Mouse (Mus musculus) cortical plate, adult 2 months (tissue): ENCODE results near the gene Ube2l6. TPM values are rescaled to one million over a fixed set of nuclear protein-coding genes. Genes with fewer than 3 reads are reported as not detected.

Source experiments
- H3K27ac ChIP-seq: fragments of 200-500 bp; 2 replicates; pipeline ENCODE4 v1.5.1; 2012; ENCODE audit warnings: low read length, control low read depth, inconsistent platforms; ENCODE audit not compliant: insufficient read depth
- H3K4me1 ChIP-seq: fragments of 200-500 bp; 2 replicates; pipeline ENCODE4 v1.6.1; 2011; ENCODE audit warnings: low read length; ENCODE audit not compliant: control insufficient read depth, insufficient read depth
- H3K4me3 ChIP-seq: fragments of 200-500 bp; 2 replicates; pipeline ENCODE4 v1.5.1; 2011; ENCODE audit warnings: mild to moderate bottlenecking, low read length, control low read depth; ENCODE audit not compliant: insufficient read depth
- CTCF ChIP-seq: fragments of 200-500 bp; IDR thresholded peaks from 2 replicates; pipeline ENCODE4 v1.5.1; 2011; ENCODE audit warnings: mild to moderate bottlenecking, control low read depth, low read length; ENCODE audit not compliant: insufficient read depth; ENCODE audit errors: extremely low read depth
- POLR2A ChIP-seq: fragments of 200-500 bp; IDR thresholded peaks from 2 replicates; pipeline ENCODE4 v1.6.1; 2011; ENCODE audit warnings: mild to moderate bottlenecking, low read length, control low read depth; ENCODE audit not compliant: insufficient read depth; ENCODE audit errors: extremely low read depth
- polyA plus RNA-seq: library from polyadenylated mRNA; depleted of rRNA; stranded (reverse); fragments of >200 nt; gene quantifications from 2 replicates; pipeline ENCODE4 v1.2.3, GENCODE M21; 2012

Gene Ube2l6
- polyA plus RNA-seq, 1 experiment: 12.1 TPM

DNA sequence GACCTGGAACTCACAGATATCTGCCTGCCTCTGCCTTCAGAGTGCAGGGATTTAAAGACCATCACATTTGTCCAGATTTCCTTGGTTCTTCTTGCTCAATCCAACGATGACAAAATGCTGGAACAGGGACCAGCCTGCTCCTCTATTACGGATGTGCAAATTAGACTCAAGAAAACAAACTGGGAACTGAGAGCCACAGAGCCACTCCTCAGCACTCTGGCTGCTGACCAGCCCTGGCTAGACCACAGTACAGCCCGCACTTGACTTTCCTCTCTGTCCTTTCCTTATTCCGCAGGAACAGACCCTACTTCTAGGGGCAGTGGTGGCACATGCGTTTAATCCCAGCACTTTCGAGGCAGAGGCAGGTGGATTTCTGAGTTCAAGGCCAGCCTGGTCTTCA is 28.1 kb upstream of the Ube2l6 start:
- no peak overlapping the region for H3K27ac ChIP-seq
- TF ChIP-seq CTCF (no peak), POLR2A (no peak)
- H3K4me1 ChIP-seq: no peaks in the 10 kb centered on the region
- H3K4me3 ChIP-seq: no peak overlapping the region

DNA sequence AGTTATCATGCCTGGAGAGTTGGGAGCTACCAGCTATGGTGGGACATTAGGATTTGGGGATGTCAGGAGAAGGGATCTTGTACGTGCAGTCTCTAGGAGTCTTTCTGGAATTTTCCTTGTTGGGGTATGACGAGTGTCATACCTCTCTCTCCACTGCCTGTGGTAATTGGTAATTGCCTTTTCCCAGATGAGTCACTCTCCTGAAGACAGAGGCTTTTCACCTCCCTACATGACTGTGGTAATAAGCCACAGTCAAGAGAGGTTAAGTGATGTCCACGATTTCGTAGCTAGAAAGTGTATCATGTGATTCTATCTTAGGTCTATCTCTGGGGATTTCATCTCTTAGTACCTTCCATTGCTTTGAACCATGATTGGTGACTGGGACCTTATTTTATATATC is 26.2 kb upstream of the Ube2l6 start:
- H3K27ac ChIP-seq: no peak overlapping the region
- H3K4me1 ChIP-seq: no peaks in the 10 kb centered on the region
- TF ChIP-seq POLR2A (no peak), CTCF (no peak)
- H3K4me3 ChIP-seq: no peak overlapping the region

DNA sequence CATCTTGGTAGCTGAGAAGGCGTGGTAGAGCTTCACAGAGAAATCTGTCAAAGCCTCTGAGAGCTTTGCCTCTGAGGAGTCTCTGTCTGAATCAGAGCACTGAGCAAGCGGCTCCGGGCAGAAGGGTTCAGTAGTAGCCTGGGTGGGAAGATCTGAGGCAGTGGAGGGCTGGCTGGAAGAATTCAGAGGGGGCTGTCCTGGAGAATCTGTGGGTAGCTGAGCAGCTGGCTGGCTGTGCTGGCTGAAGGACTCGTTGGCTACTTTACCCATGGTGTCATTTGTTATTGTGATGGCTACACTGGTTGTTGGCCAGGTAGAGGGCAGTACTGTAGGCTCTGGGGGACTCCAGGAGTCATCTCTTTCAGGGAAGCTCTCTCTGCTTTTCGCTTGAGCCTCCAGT is 25.4 kb upstream of the Ube2l6 start:
- no peak for TF ChIP-seq CTCF
- TF ChIP-seq POLR2A: no peak
- Histone ChIP-seq H3K27ac (no peak overlapping the region), H3K4me3 (no peak overlapping the region), H3K4me1 (no peaks in the 10 kb centered on the region)

DNA sequence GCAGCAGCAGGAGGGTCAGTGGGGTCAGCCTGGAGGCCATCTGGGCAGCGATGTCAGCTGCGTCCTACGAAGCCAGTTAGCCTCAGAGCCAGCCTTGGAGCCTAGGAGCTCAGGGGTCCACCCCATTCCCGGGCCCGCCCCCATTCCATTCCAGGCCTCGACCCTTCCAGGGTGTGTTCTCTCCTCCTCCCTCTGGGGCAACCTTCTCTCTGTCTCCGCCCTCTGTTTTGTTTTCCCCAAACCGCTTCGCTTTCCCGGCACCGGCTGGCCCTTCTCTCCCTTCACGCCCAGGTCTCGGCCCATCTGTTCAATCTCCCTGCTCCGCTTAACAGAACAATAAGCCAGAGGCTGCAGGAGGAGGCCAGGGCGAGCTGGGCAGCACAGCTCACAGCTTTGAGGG is 23.9 kb upstream of the Ube2l6 start:
- Histone ChIP-seq H3K4me1 (no peaks in the 10 kb centered on the region), H3K27ac (no peak overlapping the region), H3K4me3 (0 out of 2 replicates have a peak overlapping the region, but pooled peaks have one; percentile 1)
- TF ChIP-seq CTCF: no peak
- TF ChIP-seq POLR2A: no peak

DNA sequence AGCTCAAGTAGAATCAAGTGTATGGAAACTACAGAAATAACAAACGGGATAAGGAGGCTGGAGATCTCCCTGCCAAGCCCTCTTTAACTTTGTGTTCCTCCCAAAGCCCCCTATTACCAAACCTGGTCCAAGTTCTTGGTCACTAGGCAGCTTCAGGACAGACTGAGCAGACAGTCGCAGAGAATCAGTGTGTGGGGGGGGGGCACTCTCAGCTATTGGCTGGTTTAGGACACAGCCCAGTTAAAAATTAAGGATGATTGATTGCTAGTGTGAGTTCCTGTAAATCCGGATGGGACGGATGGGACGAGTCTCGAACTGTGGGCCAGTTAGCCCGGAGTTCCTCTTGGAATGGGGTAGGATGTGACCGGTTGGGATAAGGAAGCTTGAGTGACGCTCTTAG is 23.4 kb upstream of the Ube2l6 start, which contains the start of gene Serping1:
Serping1 (minus strand) TSS at position 204 of the 400 bp plus-strand sequence.
- 0 out of 2 replicates have a peak within 1 kb of the TSS, but pooled peaks have one; percentile 1 for H3K4me3 ChIP-seq
- TF ChIP-seq CTCF (no peak), POLR2A (no peak)
- H3K27ac ChIP-seq: no peak within 1 kb of the TSS
- no peaks in the 10 kb centered on the region for H3K4me1 ChIP-seq

DNA sequence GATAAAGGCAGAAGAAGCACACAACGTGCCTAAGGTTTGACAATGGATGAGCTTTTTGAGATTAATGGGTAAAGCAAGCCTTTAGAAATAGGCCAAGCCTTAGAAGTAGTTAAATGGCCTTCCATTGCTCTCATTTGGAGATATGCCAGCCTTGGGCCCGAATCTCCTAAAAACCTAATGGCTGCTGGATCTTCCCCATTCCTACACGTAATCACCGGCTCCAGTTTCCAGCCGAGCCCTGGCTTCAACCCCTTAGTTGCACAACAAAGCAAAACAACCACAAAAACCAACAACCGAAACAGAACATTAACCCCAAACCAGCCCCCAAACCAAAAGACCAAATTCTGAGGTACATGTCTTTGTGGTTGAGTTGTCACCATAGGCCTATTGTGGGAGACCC is 23.0 kb upstream of the Ube2l6 start:
- TF ChIP-seq POLR2A (no peak), CTCF (no peak)
- no peak overlapping the region for H3K4me3 ChIP-seq
- H3K4me1 ChIP-seq: no peaks in the 10 kb centered on the region
- no peak overlapping the region for H3K27ac ChIP-seq

DNA sequence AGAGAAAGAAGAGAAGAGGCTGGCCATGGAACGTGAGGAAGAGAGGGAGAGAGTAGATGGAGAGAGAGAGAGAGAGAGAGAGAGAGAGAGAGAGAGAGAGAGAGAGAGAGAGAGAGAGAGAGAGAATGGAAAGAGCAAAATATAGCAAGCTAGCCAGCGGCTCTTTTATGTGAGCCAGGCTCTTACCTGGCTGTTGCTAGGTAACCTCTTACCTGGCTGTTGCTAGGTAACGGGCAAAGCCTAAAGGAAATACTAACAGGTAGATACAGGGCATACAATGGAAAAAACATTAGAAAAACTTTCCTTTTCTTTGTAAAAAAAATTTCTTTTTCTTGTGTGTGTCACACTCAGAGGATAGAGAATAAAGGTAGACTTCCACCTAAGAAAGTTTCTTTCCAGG is 20.9 kb upstream of the Ube2l6 start:
- Histone ChIP-seq H3K4me3 (no peak overlapping the region), H3K4me1 (no peaks in the 10 kb centered on the region), H3K27ac (no peak overlapping the region)
- TF ChIP-seq CTCF (no peak), POLR2A (no peak)

DNA sequence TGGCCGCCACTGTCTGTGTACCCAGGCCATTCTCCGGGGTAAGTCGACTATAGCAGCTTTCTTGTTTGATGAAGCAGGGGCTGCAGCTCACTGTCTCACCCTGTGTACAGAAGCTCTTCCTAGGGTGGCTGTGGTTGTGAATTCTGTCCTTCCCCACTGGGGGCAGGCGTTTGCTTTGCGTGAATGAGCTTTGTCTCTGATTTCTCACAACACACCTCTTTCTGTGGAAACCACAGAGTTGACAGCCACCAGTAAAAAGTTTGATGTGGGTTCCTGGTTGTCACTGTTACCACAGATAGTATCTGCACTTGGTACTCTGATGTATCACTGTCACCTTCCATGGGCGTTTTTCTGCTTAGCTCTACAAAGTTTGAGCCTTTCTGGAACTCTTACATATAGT is 19.4 kb upstream of the Ube2l6 start:
- no peak overlapping the region for H3K27ac ChIP-seq
- TF ChIP-seq POLR2A: no peak
- TF ChIP-seq CTCF: no peak
- no peak overlapping the region for H3K4me3 ChIP-seq
- H3K4me1 ChIP-seq: no peaks in the 10 kb centered on the region

DNA sequence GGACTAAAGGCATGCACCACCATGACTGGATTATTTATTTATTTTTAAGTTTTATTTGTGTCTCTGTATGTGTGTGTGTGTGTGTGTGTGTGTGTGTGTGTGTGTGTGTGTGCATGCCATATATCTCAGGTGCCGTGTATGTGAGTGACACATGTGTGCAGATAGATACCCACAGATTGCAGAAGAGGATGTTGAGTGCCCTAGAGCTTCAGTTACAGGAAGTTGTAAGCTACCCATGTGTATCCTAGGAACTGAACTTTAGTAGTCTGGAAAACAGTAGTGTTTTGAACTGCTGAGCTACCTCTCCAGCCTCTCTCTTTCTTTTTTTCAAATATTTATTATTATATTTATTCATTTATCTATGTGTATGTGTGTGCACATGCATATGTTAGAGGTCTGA is 15.3 kb upstream of the Ube2l6 start:
- no peak overlapping the region for H3K4me3 ChIP-seq
- TF ChIP-seq CTCF (no peak), POLR2A (no peak)
- no peaks in the 10 kb centered on the region for H3K4me1 ChIP-seq
- no peak overlapping the region for H3K27ac ChIP-seq

DNA sequence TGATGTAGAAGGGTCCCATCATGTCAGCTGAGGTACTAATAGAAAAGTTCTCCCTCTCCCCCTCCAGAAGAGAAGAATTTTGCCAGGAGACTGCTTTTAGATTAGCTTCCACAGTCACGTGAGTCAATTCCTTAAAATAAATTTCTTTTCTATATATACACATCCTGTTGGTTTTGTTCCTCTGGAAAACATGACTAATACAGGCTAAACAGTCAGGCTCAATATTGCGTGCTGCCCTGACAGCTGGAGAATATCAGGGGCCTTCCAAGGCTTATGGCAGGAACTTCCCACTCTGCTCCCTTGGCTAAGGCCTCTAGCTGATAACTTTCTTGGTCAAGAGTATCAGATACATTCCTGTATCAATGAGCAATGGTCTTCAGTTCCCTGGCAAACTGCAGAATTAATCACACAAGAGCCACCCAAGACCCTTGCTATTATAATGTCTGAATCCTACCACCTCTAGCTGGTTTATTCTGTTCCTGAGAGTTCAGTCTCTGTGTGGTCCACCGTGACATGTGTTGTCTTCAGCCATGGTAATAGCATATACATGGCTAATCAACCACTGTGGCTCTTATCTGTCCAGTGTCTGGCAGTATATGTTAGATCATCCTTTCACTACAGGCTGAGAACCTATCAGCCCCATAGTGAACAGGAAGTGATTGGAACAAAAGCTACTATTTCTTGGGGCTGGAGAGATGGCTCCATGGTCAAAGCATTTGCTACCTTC is 14.6 kb upstream of the Ube2l6 start:
- TF ChIP-seq POLR2A: no peak
- TF ChIP-seq CTCF: no peak
- Histone ChIP-seq H3K27ac (no peak overlapping the region), H3K4me1 (no peaks in the 10 kb centered on the region), H3K4me3 (no peak overlapping the region)
